Mouse (Mus musculus) E14TG2a.4 (cell line): Measurements from ENCODE around the gene Slbp.

Experiments
- CTCF ChIP-seq: conservative IDR thresholded peaks from 2 replicates; pipeline ENCODE4 v1.5.1; 2014; ENCODE audit warnings: low read length
- NANOG ChIP-seq: IDR thresholded peaks from 2 replicates; pipeline ENCODE4 v1.6.1; 2014; ENCODE audit warnings: borderline replicate concordance, low read length, mixed read lengths
- POU5F1 ChIP-seq: IDR thresholded peaks from 2 replicates; pipeline ENCODE4 v1.6.1; 2014; ENCODE audit warnings: low read length, borderline replicate concordance

- TF ChIP-seq CTCF (no peak), NANOG (no peak), POU5F1 (no peak)
Measured at GRCm38 (mm10) chr5:33658664-33659050, 6.3 kb upstream of the Slbp start.
